Mouse (Mus musculus): ENCODE measurements around the gene Gm14214.

Gm14214 gene

GRCm38 (mm10) chr2:154731916-154732315 lies 37.9 kb downstream of the Gm14214 start:
- DNase-seq (ENCODE audit: low spot score in 2 of 2), result no peak

- no peak for DNase-seq (ENCODE audit: low spot score in 2 of 2)
These were observed 39.0 kb downstream of the Gm14214 start for GRCm38 (mm10) chr2:154730841-154731240.

GRCm38 (mm10) chr2:154729737-154730136 lies 40.1 kb downstream of the Gm14214 start:
- DNase-seq (ENCODE audit: low spot score in 2 of 2), result no peak

GRCm38 (mm10) chr2:154723473-154723872 lies 46.4 kb downstream of the Gm14214 start:
- DNase-seq (ENCODE audit: low spot score in 2 of 2), result no peak

GRCm38 (mm10) chr2:154720315-154720714 lies 49.5 kb downstream of the Gm14214 start:
- DNase-seq (ENCODE audit: low spot score in 2 of 2), result no peak

Data from thymus, postnatal 10 days (tissue).